Mouse (Mus musculus): Measurements from ENCODE around the gene Slc25a10. TPM values are rescaled to one million over a fixed set of nuclear protein-coding genes. Genes with fewer than 3 reads are reported as not detected.
A peak's percentile ranks its signal among the peaks of the same experiment; 100 is the strongest.

Slc25a10 gene
- polyA plus RNA-seq, 1 experiment from 2014 or later = 68.9 TPM

DNA sequence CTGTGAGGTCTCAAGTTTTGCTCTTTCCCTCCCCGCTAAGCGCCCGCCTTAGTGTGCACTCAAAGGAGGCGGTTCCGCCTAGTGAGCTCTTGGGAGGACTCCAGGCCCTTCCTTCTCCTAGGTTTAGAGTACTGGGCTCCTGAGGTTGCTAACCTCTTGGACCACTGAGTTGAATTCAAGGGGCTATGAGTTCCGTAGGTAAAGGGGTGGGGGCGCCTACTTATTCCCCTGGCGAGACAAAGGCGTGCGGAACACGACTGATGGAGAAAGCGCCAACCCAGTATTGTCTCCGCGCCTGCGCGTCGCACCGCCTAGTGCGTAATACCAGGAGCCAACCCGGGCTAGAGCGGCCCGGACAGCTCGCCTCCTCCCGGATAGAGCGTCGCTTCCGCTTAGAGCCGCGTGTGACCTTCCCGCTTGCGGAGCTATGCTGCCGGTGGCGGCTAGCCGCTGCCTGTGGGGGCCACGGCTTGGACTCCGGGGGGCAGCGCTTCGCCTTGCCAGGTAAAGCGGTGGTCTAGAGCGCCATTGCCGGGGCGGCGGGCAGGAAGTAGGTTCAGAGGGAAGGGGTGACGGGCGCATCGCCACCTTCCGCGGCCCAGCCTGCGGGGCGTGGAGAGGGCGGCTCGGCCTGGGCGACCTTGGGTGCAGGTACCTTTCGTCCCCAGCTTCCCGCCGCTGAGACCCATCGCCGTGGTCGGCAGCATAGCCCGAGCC, 7.2 kb upstream of the Slc25a10 start, which contains the start of gene Mrpl12:
Mrpl12 (plus strand) TSS at position 349 of the 717 bp plus-strand sequence.
- Histone ChIP-seq H3K4me3 (ENCODE audit: low read depth, low read length) (peak within 1 kb of the TSS; percentile 99), H3K36me3 (ENCODE audit: insufficient read depth) (peaks cover 80% of the 10 kb centered on the region), H3K4me2 (peak within 1 kb of the TSS; percentile 90), H3K9ac (peak within 1 kb of the TSS; percentile 92), H3K4me1 (ENCODE audit: insufficient read depth) (peaks cover 9% of the 10 kb centered on the region), H3K9me3 (ENCODE audit: low read depth, low read length) (no peaks in the 10 kb centered on the region), H3K27me3 (ENCODE audit: insufficient read depth, low read length) (no peaks in the 10 kb centered on the region), H3K27ac (ENCODE audit: low read depth) (peak within 1 kb of the TSS; percentile 88)
- peak; percentile 97 for ATAC-seq (ENCODE audit: insufficient read depth)
- peak; percentile 98 for DNase-seq
- WGBS = under 1% methylated on average over 60 of the region's 60 CpGs
- TF ChIP-seq CTCF (IDR thresholded peaks at IDR 0.05; ENCODE audit: low read depth) = no peak

DNA sequence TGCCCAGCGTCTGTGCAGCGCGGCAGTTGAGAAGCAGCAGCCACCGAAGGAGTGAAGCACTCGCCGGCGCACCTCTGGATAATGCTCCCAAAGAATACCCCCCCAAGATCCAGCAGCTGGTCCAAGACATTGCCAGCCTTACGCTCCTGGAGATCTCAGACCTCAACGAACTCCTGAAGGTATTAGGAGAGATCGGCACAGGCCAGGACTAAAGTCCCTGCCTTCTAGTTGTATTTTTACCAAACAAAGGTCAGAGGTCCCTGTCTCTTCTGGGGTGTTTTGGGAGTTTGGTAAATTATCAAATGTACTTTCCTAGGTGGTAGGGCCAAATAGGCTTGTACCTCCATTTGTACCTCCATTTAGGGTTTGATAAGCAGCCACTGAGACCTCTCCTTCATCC, 6.4 kb upstream of the Slc25a10 start:
- WGBS = 7% methylated on average over 10 of the region's 10 CpGs
- Histone ChIP-seq H3K27me3 (ENCODE audit: insufficient read depth, low read length) (no peaks in the 10 kb centered on the region), H3K9ac (peak overlapping the region; percentile 92), H3K27ac (ENCODE audit: low read depth) (no peak overlapping the region; the same call in 1 of the 2 replicates), H3K4me3 (ENCODE audit: low read depth, low read length) (peak overlapping the region; percentile 99), H3K4me2 (peak overlapping the region; percentile 90), H3K4me1 (ENCODE audit: insufficient read depth) (peaks cover 9% of the 10 kb centered on the region), H3K36me3 (ENCODE audit: insufficient read depth) (peaks cover 80% of the 10 kb centered on the region), H3K9me3 (ENCODE audit: low read depth, low read length) (no peaks in the 10 kb centered on the region)
- TF ChIP-seq CTCF (IDR thresholded peaks at IDR 0.05; ENCODE audit: low read depth) = no peak
- DNase-seq (no peak), ATAC-seq (ENCODE audit: insufficient read depth) (no peak)

DNA sequence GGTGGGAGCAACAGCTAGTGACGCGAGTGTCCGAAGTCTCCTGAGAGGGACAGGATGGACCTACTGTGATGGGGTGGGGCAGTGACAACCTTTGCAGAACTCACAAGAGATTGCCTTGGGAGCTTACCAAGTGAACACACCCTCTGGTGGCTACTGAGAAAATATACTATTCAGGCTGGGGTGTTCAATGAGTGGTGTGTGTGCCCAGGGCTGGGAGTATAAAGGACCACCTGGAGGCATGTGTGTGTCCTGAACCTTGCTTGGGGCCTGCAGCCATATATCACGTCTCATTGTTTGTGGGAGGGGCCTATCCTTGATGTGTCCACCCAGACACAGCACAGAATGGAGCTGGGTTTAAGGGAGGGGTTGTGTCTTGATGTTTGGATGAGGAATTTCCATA, 3.1 kb upstream of the Slc25a10 start:
- peak; percentile 24; the same call in 1 of the 2 replicates for TF ChIP-seq CTCF (IDR thresholded peaks at IDR 0.05; ENCODE audit: low read depth)
- WGBS = 74% methylated on average over 4 of the region's 4 CpGs

DNA sequence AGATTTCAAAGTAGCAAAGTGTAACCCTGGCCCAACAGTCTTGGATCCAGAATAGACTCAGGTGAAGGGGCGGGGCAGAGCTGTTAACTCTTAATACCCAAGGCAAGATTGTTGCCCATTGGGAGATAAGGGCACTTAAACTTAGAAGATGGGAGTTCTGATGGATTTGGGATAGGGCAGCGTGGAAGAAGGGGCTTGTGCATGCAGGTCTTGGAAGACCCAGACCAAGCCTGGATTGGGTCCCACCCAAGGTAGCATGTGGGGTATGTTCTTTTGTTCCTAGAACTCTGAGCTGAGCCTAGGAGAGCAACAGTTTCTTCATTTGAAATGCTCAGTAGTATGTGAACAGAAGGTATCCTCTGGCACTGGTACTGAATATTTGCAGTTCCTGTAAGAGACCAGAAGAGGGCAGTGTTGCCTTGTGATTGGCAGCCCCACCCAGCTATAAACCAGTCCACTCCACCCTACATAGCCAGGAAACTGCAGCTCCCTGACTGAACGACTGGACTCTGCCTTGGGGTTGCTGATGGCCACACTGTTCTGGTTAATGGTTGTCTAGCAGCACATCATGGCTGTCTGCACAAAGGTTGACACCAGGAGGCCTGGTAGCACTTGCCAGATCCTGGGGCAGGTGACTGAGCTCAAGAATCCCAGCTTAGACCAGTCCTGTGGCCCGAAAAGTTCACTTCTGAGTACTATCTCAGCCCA, 2.4 kb upstream of the Slc25a10 start:
- Histone ChIP-seq H3K4me1 (ENCODE audit: insufficient read depth) (peaks cover 19% of the 10 kb centered on the region), H3K9me3 (ENCODE audit: low read depth, low read length) (no peaks in the 10 kb centered on the region), H3K36me3 (ENCODE audit: insufficient read depth) (peaks cover 56% of the 10 kb centered on the region), H3K27me3 (ENCODE audit: insufficient read depth, low read length) (no peaks in the 10 kb centered on the region), H3K27ac (ENCODE audit: low read depth) (no peak overlapping the region), H3K4me2 (no peak overlapping the region), H3K4me3 (ENCODE audit: low read depth, low read length) (no peak overlapping the region), H3K9ac (no peak overlapping the region)
- DNase-seq (peak; percentile 91), ATAC-seq (ENCODE audit: insufficient read depth) (peak; percentile 12)
- 59% methylated on average over 4 of the region's 4 CpGs for WGBS
- TF ChIP-seq CTCF (IDR thresholded peaks at IDR 0.05; ENCODE audit: low read depth) = peak; percentile 91

More for the DNA sequence above, 3.1 kb upstream of the Slc25a10 start:
- ATAC-seq (ENCODE audit: insufficient read depth) (no peak), DNase-seq (no peak)
- Histone ChIP-seq H3K4me1 (ENCODE audit: insufficient read depth) (peaks cover 23% of the 10 kb centered on the region), H3K27ac (ENCODE audit: low read depth) (no peak overlapping the region), H3K9me3 (ENCODE audit: low read depth, low read length) (no peaks in the 10 kb centered on the region), H3K4me3 (ENCODE audit: low read depth, low read length) (no peak overlapping the region), H3K4me2 (no peak overlapping the region), H3K9ac (no peak overlapping the region), H3K27me3 (ENCODE audit: insufficient read depth, low read length) (no peaks in the 10 kb centered on the region), H3K36me3 (ENCODE audit: insufficient read depth) (peaks cover 52% of the 10 kb centered on the region)

DNA sequence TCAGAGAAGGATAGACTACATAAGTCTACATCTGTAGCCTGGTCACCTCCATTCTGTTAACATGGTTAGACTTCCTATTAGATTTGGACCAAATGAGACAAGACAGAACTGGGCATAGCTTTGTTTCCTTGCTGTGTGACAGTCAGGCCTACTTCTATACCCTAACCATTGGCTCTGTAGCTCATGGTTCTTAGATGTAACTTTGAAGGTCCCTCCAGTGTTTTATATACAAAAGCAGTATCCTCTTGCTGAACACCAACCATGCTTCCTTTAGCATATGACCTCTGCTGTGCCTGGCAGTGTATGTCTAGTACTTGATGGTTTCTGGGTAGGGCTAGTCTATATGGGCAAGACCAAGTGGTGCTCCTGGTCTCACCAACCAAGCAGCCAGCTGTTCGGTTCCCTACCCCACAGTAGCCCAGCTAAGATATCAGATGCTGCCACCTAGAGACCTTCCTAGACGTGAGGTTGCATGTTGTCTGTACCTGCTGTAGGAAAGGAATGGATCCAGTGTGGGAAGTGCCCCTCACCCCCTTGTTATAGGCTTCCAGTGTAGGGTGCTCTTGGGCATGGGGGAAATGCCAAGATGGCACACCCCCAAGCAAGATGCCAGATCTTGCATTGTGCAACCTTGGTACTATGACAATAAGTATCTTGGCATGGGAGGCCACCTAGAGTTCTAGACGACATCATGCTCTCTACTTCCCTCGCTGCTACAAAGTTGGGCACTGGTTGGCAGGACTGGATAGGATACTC, 1.2 kb upstream of the Slc25a10 start:
- peak overlapping the region; percentile 94 for H3K4me3 ChIP-seq (ENCODE audit: low read depth, low read length)

DNA sequence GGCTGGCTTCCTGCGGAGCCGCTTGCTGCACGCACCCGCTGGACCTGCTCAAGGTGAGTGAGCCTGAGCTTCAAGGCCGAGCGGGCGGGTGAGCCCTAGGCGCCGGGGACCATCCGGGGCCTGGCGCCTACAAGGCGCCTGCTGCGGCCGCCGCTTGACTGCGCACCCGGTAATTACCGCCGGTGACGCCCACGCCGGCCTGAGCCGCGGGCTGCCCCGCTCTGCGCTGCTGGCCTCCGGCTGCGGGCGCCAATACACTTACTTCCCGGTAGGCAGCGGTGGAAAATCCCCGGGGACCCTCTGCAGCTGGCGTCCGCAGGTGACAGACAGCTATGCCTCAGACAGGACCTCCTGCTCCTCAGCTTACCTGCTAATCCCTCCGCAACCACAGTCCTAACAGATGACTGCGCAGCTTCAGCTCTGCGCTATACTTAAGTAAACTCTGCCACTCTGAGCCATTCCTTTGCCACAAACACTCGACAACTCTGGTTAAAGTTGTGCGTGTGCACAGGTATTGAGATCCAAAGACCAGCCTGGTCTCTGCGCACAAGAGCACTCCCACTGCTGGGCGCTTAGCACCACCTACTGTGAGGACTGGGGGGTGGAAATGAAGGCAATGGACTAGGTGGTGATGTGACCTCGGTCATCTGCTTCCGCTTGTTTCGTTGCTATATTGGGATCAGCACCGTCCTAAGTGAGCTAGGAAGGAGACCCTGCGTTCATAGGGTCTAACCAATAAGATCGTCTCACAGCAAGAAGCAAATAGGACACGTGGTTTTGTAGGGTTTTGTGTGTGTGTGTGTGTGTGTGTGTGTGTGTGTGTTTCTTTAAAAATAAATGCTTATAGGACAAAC, 611 bp downstream of the Slc25a10 start:
- Histone ChIP-seq H3K4me1 (ENCODE audit: insufficient read depth) (peaks cover 15% of the 10 kb centered on the region), H3K36me3 (ENCODE audit: insufficient read depth) (peaks cover 66% of the 10 kb centered on the region)
- WGBS = under 1% methylated on average over 48 of the region's 48 CpGs

More for the DNA sequence above, 1.2 kb upstream of the Slc25a10 start:
- Histone ChIP-seq H3K4me1 (ENCODE audit: insufficient read depth) (peaks cover 17% of the 10 kb centered on the region), H3K36me3 (ENCODE audit: insufficient read depth) (peaks cover 66% of the 10 kb centered on the region), H3K4me2 (peak overlapping the region; percentile 93), H3K27me3 (ENCODE audit: insufficient read depth, low read length) (no peaks in the 10 kb centered on the region), H3K9ac (peak overlapping the region; percentile 10; the same call in 1 of the 2 replicates), H3K9me3 (ENCODE audit: low read depth, low read length) (no peaks in the 10 kb centered on the region), H3K27ac (ENCODE audit: low read depth) (peak overlapping the region; percentile 84)
- TF ChIP-seq CTCF (IDR thresholded peaks at IDR 0.05; ENCODE audit: low read depth) = peak; percentile 15; the same call in 1 of the 2 replicates
- ATAC-seq (ENCODE audit: insufficient read depth) = no peak
- DNase-seq = no peak
- WGBS = 31% methylated on average over 4 of the region's 4 CpGs

More for the DNA sequence above, 611 bp downstream of the Slc25a10 start:
- Histone ChIP-seq H3K9ac (peak overlapping the region; percentile 77), H3K27me3 (ENCODE audit: insufficient read depth, low read length) (no peaks in the 10 kb centered on the region), H3K4me3 (ENCODE audit: low read depth, low read length) (peak overlapping the region; percentile 94), H3K4me2 (peak overlapping the region; percentile 93), H3K9me3 (ENCODE audit: low read depth, low read length) (no peaks in the 10 kb centered on the region), H3K27ac (ENCODE audit: low read depth) (peak overlapping the region; percentile 84)
- peak; percentile 68 for DNase-seq
- peak; percentile 53 for TF ChIP-seq CTCF (IDR thresholded peaks at IDR 0.05; ENCODE audit: low read depth)
- peak; percentile 29 for ATAC-seq (ENCODE audit: insufficient read depth)
